Mouse (Mus musculus) CH12.LX (cell line): ENCODE data around the gene Actl10. TPM values are rescaled to one million over a fixed set of nuclear protein-coding genes. Genes with fewer than 3 reads are reported as not detected.

ENCODE experiments used
- DNase-seq: peaks from one replicate; pipeline ENCODE4 v3.0.0-alpha.2; 2013; ENCODE audit errors: extremely low read depth
- H3K27ac ChIP-seq: 2 replicates; pipeline ENCODE4 v1.5.1; 2012; ENCODE audit warnings: low read depth, mild to moderate bottlenecking, control low read depth, moderate library complexity; ENCODE audit not compliant: insufficient read depth
- H3K27me3 ChIP-seq: replicated peaks from 2 replicates; pipeline ENCODE3; 2012; ENCODE audit warnings: inconsistent platforms
- H3K36me3 ChIP-seq, 2 experiments: replicated peaks in 1 of 2; 2 replicates each; pipeline versions ENCODE3 to v1.6.1; 2012; ENCODE audit warnings: inconsistent platforms in 1 of 2, low read length in 1 of 2, mild to moderate bottlenecking in 1 of 2, mixed read lengths in 1 of 2, moderate library complexity in 1 of 2; ENCODE audit not compliant: control insufficient read depth in 1 of 2, insufficient read depth in 1 of 2
- H3K4me1 ChIP-seq, 2 experiments: 2 replicates each; pipeline ENCODE4 v1.6.1; 2012; ENCODE audit warnings: inconsistent platforms in 1 of 2, moderate library complexity in 1 of 2; ENCODE audit not compliant: insufficient read depth in 2 of 2, control insufficient read depth in 1 of 2
- H3K4me2 ChIP-seq: 2 replicates; pipeline ENCODE4 v1.6.1; 2012; ENCODE audit warnings: low read depth, mild to moderate bottlenecking, control low read depth; ENCODE audit not compliant: poor library complexity, insufficient read depth, severe bottlenecking
- H3K4me3 ChIP-seq, 3 experiments: fragments of 150-350 bp in 1 of 3; sonication (generic) in 1 of 3; replicated peaks in 1 of 3; 2 replicates each; pipeline versions ENCODE3 to v1.5.1; 2011 to 2012; ENCODE audit warnings: low read depth in 2 of 3, low read length in 2 of 3, mild to moderate bottlenecking in 2 of 3, moderate library complexity in 2 of 3, control low read depth in 1 of 3, improper control_type of control experiment in 1 of 3, inconsistent platforms in 1 of 3, mixed read lengths in 1 of 3; ENCODE audit not compliant: poor library complexity in 1 of 3
- H3K79me2 ChIP-seq: replicated peaks from 2 replicates; pipeline ENCODE4 v1.6.1; 2012; ENCODE audit warnings: mild to moderate bottlenecking, moderate library complexity; ENCODE audit not compliant: control insufficient read depth, poor library complexity, insufficient read depth, severe bottlenecking; ENCODE audit errors: extremely low read depth
- H3K9ac ChIP-seq: 2 replicates; pipeline ENCODE4 v1.6.1; 2012; ENCODE audit warnings: low read depth, mild to moderate bottlenecking, control low read depth, moderate library complexity; ENCODE audit not compliant: insufficient read depth
- H3K9me3 ChIP-seq: replicated peaks from 2 replicates; pipeline ENCODE3; 2012; ENCODE audit warnings: low read length, inconsistent platforms, mixed read lengths
- CHD1 ChIP-seq: IDR thresholded peaks from 2 replicates; pipeline ENCODE4 v1.6.1; 2012; ENCODE audit warnings: low read depth, low read length, improper control_type of control experiment, inconsistent platforms
- CHD2 ChIP-seq: IDR thresholded peaks from 2 replicates; pipeline ENCODE4 v1.6.1; 2011; ENCODE audit warnings: low read length, improper control_type of control experiment
- E2F4 ChIP-seq: IDR thresholded peaks from 2 replicates; pipeline ENCODE4 v1.6.1; 2011; ENCODE audit warnings: low read depth, low read length, improper control_type of control experiment; ENCODE audit not compliant: insufficient replicate concordance
- ELF1 ChIP-seq: IDR thresholded peaks from 2 replicates; pipeline ENCODE4 v1.6.1; 2014; ENCODE audit warnings: low read depth, mild to moderate bottlenecking, inconsistent platforms, low read length, improper control_type of control experiment
- ETS1 ChIP-seq: conservative IDR thresholded peaks from 2 replicates; pipeline ENCODE4 v1.6.1; 2012; ENCODE audit warnings: low read depth, mild to moderate bottlenecking, inconsistent platforms, low read length, improper control_type of control experiment, moderate library complexity
- JUN ChIP-seq: IDR thresholded peaks from 2 replicates; pipeline ENCODE4 v1.6.1; 2011; ENCODE audit warnings: low read depth, mild to moderate bottlenecking, low read length, improper control_type of control experiment, moderate library complexity; ENCODE audit not compliant: insufficient read depth
- JUND ChIP-seq: conservative IDR thresholded peaks from 2 replicates; pipeline ENCODE4 v1.6.1; 2011; ENCODE audit warnings: low read depth, low read length, improper control_type of control experiment
- MEF2A ChIP-seq: IDR thresholded peaks from 2 replicates; pipeline ENCODE4 v1.6.1; 2014; ENCODE audit warnings: low read depth, mild to moderate bottlenecking, inconsistent platforms, low read length, improper control_type of control experiment, borderline replicate concordance
- MXI1 ChIP-seq: IDR thresholded peaks from 2 replicates; pipeline ENCODE4 v1.6.1; 2011; ENCODE audit warnings: mild to moderate bottlenecking, low read depth, low read length, improper control_type of control experiment
- MYC ChIP-seq: IDR thresholded peaks from 2 replicates; pipeline ENCODE4 v1.6.1; 2011; ENCODE audit warnings: low read depth, mild to moderate bottlenecking, improper control_type of control experiment, low read length
- NELFE ChIP-seq: IDR thresholded peaks from 2 replicates; pipeline ENCODE4 v1.6.1; 2011; ENCODE audit warnings: low read depth, low read length, improper control_type of control experiment
- NRF1 ChIP-seq: IDR thresholded peaks from 2 replicates; pipeline ENCODE4 v1.6.1; 2014; ENCODE audit warnings: low read depth, mild to moderate bottlenecking, inconsistent platforms, low read length, improper control_type of control experiment, moderate library complexity
- POLR2AphosphoS2 ChIP-seq: IDR thresholded peaks from 2 replicates; pipeline ENCODE4 v1.6.1; 2011; ENCODE audit warnings: low read depth, low read length, improper control_type of control experiment
- RAD21 ChIP-seq: IDR thresholded peaks from 2 replicates; pipeline ENCODE4 v1.6.1; 2011; ENCODE audit warnings: low read depth, mild to moderate bottlenecking, low read length, improper control_type of control experiment, moderate library complexity
- RCOR1 ChIP-seq: conservative IDR thresholded peaks from 2 replicates; pipeline ENCODE4 v1.6.1; 2012; ENCODE audit warnings: low read depth, mild to moderate bottlenecking, inconsistent platforms, low read length, improper control_type of control experiment
- SMC3 ChIP-seq: IDR thresholded peaks from 2 replicates; pipeline ENCODE4 v1.6.1; 2011; ENCODE audit warnings: low read depth, low read length, improper control_type of control experiment
- TBP ChIP-seq: conservative IDR thresholded peaks from 2 replicates; pipeline ENCODE4 v1.6.1; 2011; ENCODE audit warnings: low read depth, low read length, improper control_type of control experiment
- USF1 ChIP-seq: IDR thresholded peaks from 2 replicates; pipeline ENCODE4 v1.6.1; 2014; ENCODE audit warnings: low read depth, mild to moderate bottlenecking, inconsistent platforms, low read length, improper control_type of control experiment
- USF2 ChIP-seq: conservative IDR thresholded peaks from 2 replicates; pipeline ENCODE4 v1.6.1; 2011; ENCODE audit warnings: low read depth, low read length, improper control_type of control experiment
- ZC3H11A ChIP-seq: IDR thresholded peaks from 2 replicates; pipeline ENCODE4 v1.6.1; 2012; ENCODE audit warnings: low read depth, mild to moderate bottlenecking, inconsistent platforms, low read length, improper control_type of control experiment
- ZNF384 ChIP-seq: IDR thresholded peaks from 2 replicates; pipeline ENCODE4 v1.6.1; 2012; ENCODE audit warnings: low read depth, low read length, improper control_type of control experiment, inconsistent platforms
- dilution Hi-C: fragments of 300-500 bp; cut with MboI; formaldehyde crosslinking; loops from 2 replicates; pipeline ENCODE4 v1.14.3; 2020; ENCODE audit warnings: low sequenced_read_pairs; ENCODE audit not compliant: extremely low pct_unique_long_range_greater_than_20kb, extremely low pct_ligation_motif_present
- in situ Hi-C: fragments of 300-500 bp; cut with MboI; formaldehyde crosslinking; loops from 3 replicates; pipeline ENCODE4 v1.14.3; 2019; ENCODE audit warnings: low sequenced_read_pairs, low pct_ligation_motif_present, low pct_unique_long_range_greater_than_20kb, mixed read lengths
- polyA plus RNA-seq: library from polyadenylated mRNA; unstranded; fragments of >175 nt; gene quantifications from 2 replicates; pipeline ENCODE4 v1.2.1, GENCODE M21; 2012; ENCODE audit warnings: low read depth; ENCODE audit not compliant: insufficient read length
- total RNA-seq, 2 experiments: library from RNA; depleted of rRNA; stranded (reverse); fragments of 300-350 nt in 1 of 2; fragments of >200 nt in 1 of 2; gene quantifications; 2 replicates each; pipeline ENCODE4 v1.2.3; 2012 to 2014

Actl10 gene
- total and polyA plus RNA-seq, 3 experiments, result 0.20 to 0.25 TPM; not detected in 1

- Histone ChIP-seq H3K79me2 (no peaks in the 10 kb centered on the region), H3K27me3 (no peaks in the 10 kb centered on the region), H3K9ac (no peak overlapping the region), H3K4me2 (no peak overlapping the region), H3K4me3 (no peak overlapping the region), H3K9me3 (no peaks in the 10 kb centered on the region), H3K4me1 (peaks cover 2 to 22% of the 10 kb centered on the region in 2 experiments), H3K36me3 (peaks cover 4 to 70% of the 10 kb centered on the region in 2 experiments), H3K27ac (no peak overlapping the region)
- dilution Hi-C loops (no loop called here), in situ Hi-C loops (no loop called here)
- no peak for TF ChIP-seq ZC3H11A
- TF ChIP-seq TBP, result no peak
- no peak for TF ChIP-seq ZNF384
- no peak for TF ChIP-seq E2F4
- TF ChIP-seq CHD2, result no peak
- no peak for TF ChIP-seq MXI1
- TF ChIP-seq MEF2A, result no peak
- no peak for TF ChIP-seq ELF1
- TF ChIP-seq USF2, result no peak
- no peak for TF ChIP-seq JUND
- TF ChIP-seq SMC3, result no peak
- no peak for TF ChIP-seq RCOR1
- no peak for TF ChIP-seq CHD1
- TF ChIP-seq POLR2AphosphoS2, result no peak
- no peak for TF ChIP-seq ETS1
- no peak for TF ChIP-seq RAD21
- TF ChIP-seq NELFE, result no peak
- no peak for DNase-seq
These were observed 7.8 kb upstream of the Actl10 start for GRCm38 (mm10) chr2:154543567-154544347.

DNA sequence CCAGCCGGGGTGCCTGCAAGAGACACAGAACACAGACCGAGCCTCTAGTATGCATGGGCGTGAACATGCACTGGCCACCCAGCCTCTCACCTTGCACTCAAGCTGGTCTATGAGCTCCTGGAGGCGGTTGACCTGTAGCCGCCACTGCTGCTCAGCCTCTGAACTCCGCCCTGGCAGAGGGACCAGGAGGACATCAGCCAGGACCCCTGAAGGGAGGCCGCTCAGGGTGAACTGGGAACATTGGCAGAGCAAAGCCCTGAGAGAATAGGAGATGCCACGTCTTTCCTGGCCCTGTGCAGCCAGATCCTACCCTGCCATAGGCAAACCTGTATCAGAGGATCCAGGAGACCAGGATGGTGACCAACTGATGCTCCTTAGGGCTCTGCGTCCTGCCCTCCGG lies 4.9 kb upstream of the Actl10 start, which contains the start of gene 1700003F12Rik:
Gene 1700003F12Rik (plus strand): TSS at position 375 of the 400 bp plus-strand sequence.
- no peaks in the 10 kb centered on the region for H3K27me3 ChIP-seq
- no peak for TF ChIP-seq JUN
- TF ChIP-seq MYC, result no peak
- no peak for TF ChIP-seq NRF1
- TF ChIP-seq NELFE, result no peak
- TF ChIP-seq USF1, result no peak
- TF ChIP-seq, all 38 proteins: peak for 0
- Histone ChIP-seq H3K4me3 (no peak within 1 kb of the TSS), H3K4me2 (no peak within 1 kb of the TSS), H3K9me3 (no peaks in the 10 kb centered on the region), H3K9ac (no peak within 1 kb of the TSS), H3K27ac (no peak within 1 kb of the TSS), H3K79me2 (no peaks in the 10 kb centered on the region), H3K4me1 (peaks cover 9 to 27% of the 10 kb centered on the region in 2 experiments), H3K36me3 (peaks cover 4 to 71% of the 10 kb centered on the region in 2 experiments)
- in situ Hi-C loops (loop anchor here (5.0 kb wide), 1 partner anchor 134 kb away; no protein-coding TSS in a partner anchor), dilution Hi-C loops (no loop called here)
- DNase-seq, result no peak
